Mouse (Mus musculus) heart, embryonic 10.5 days (tissue): ENCODE measurements around the gene Ldb3. TPM values are rescaled to one million over a fixed set of nuclear protein-coding genes. Genes with fewer than 3 reads are reported as not detected.
A peak's percentile ranks its signal among the peaks of the same experiment; 100 is the strongest.

ENCODE experiments used
- DNase-seq: peaks from one replicate; pipeline ENCODE4 v3.0.0-alpha.2; 2017; ENCODE audit warnings: low spot score
- H3K27ac ChIP-seq: fragments of 300-500 bp; sonication (generic); 2 replicates; pipeline ENCODE4 v1.5.1; 2016; ENCODE audit warnings: mild to moderate bottlenecking
- H3K27me3 ChIP-seq: fragments of 300-500 bp; sonication (generic); 2 replicates; pipeline ENCODE4 v1.6.1; 2016; ENCODE audit warnings: mild to moderate bottlenecking; ENCODE audit not compliant: poor library complexity, insufficient read depth, severe bottlenecking
- H3K36me3 ChIP-seq: fragments of 300-500 bp; sonication (generic); 2 replicates; pipeline ENCODE4 v1.6.1; 2016; ENCODE audit warnings: mild to moderate bottlenecking, moderate library complexity
- H3K4me1 ChIP-seq: fragments of 300-500 bp; sonication (generic); 2 replicates; pipeline ENCODE4 v1.6.1; 2016; ENCODE audit warnings: mild to moderate bottlenecking
- H3K4me3 ChIP-seq: fragments of 300-500 bp; sonication (generic); 2 replicates; pipeline ENCODE4 v1.5.1; 2016; ENCODE audit warnings: mild to moderate bottlenecking, moderate library complexity
- H3K9me3 ChIP-seq: fragments of 300-500 bp; sonication (generic); 2 replicates; pipeline ENCODE4 v1.6.1; 2016; ENCODE audit warnings: mild to moderate bottlenecking, moderate library complexity
- WGBS: fragments of 180-500 bp; shearing (Covaris S2); methylation state at CpG from one replicate; pipeline ENCODE4 v1.1.7; 2016; 5-methylcytosine and 5-hydroxymethylcytosine counted together
- polyA plus RNA-seq: library from polyadenylated mRNA; unstranded; fragments of >200 nt; fragmentation: Nextera tagmentation; extraction: Ambion mirVana; gene quantifications from 2 replicates; pipeline ENCODE4 v1.2.1, GENCODE M21; 2016

The Ldb3 gene
- 136 and 219 TPM in 2 replicates for polyA plus RNA-seq

GRCm38 (mm10) chr14:34588498-34588897, at the start of gene Ldb3:
Gene Ldb3 (minus strand): TSS chr14:34588682.
- Histone ChIP-seq H3K36me3 (peaks cover 21% of the 10 kb centered on the region), H3K4me1 (peaks cover 84% of the 10 kb centered on the region), H3K4me3 (peak within 1 kb of the TSS; percentile 66), H3K27ac (peak within 1 kb of the TSS; percentile 94), H3K27me3 (no peaks in the 10 kb centered on the region), H3K9me3 (no peaks in the 10 kb centered on the region)
- DNase-seq: peak; percentile 91
- WGBS: 32% methylated on average over 8 of the region's 8 CpGs

- H3K9me3 ChIP-seq: no peaks in the 10 kb centered on the region
- no peak overlapping the region for H3K4me3 ChIP-seq
- 82% methylated on average over 6 of the region's 6 CpGs for WGBS
- H3K36me3 ChIP-seq: no peaks in the 10 kb centered on the region
- H3K27me3 ChIP-seq: no peaks in the 10 kb centered on the region
- DNase-seq: no peak
- H3K27ac ChIP-seq: no peak overlapping the region
- no peaks in the 10 kb centered on the region for H3K4me1 ChIP-seq
Observed at GRCm38 (mm10) chr14:34635721-34636120, 47.2 kb upstream of the Ldb3 start.

GRCm38 (mm10) chr14:34635192-34635591, 46.7 kb upstream of the Ldb3 start:
- H3K36me3 ChIP-seq: no peaks in the 10 kb centered on the region
- no peaks in the 10 kb centered on the region for H3K27me3 ChIP-seq
- WGBS: 38% methylated on average over 7 of the region's 7 CpGs

GRCm38 (mm10) chr14:34632722-34633448, 44.4 kb upstream of the Ldb3 start:
- no peaks in the 10 kb centered on the region for H3K27me3 ChIP-seq
- no peaks in the 10 kb centered on the region for H3K36me3 ChIP-seq
- no peak overlapping the region for H3K27ac ChIP-seq
- no peak for DNase-seq
- WGBS: 69% methylated on average over 10 of the region's 10 CpGs
- no peaks in the 10 kb centered on the region for H3K9me3 ChIP-seq
- H3K4me3 ChIP-seq: no peak overlapping the region
- H3K4me1 ChIP-seq: no peaks in the 10 kb centered on the region

More at GRCm38 (mm10) chr14:34635192-34635591, 46.7 kb upstream of the Ldb3 start:
- Histone ChIP-seq H3K4me1 (no peaks in the 10 kb centered on the region), H3K4me3 (no peak overlapping the region), H3K9me3 (no peaks in the 10 kb centered on the region), H3K27ac (no peak overlapping the region)
- DNase-seq: no peak

- no peak overlapping the region for H3K27ac ChIP-seq
- 83% methylated on average over 7 of the region's 7 CpGs for WGBS
- H3K27me3 ChIP-seq: no peaks in the 10 kb centered on the region
- DNase-seq: no peak
- H3K4me3 ChIP-seq: no peak overlapping the region
- H3K9me3 ChIP-seq: no peaks in the 10 kb centered on the region
- no peaks in the 10 kb centered on the region for H3K36me3 ChIP-seq
- peaks cover 11% of the 10 kb centered on the region; the same call in 1 of the 2 replicates for H3K4me1 ChIP-seq
Observed at GRCm38 (mm10) chr14:34626824-34627223, 38.3 kb upstream of the Ldb3 start.

- peak; percentile 90 for DNase-seq
- H3K4me1 ChIP-seq: peaks cover 17% of the 10 kb centered on the region
- H3K4me3 ChIP-seq: no peak overlapping the region
- no peaks in the 10 kb centered on the region for H3K27me3 ChIP-seq
- 0 out of 2 replicates have a peak overlapping the region, but pooled peaks have one; percentile 56 for H3K27ac ChIP-seq
- WGBS: 40% methylated on average over 16 of the region's 16 CpGs
- no peaks in the 10 kb centered on the region for H3K36me3 ChIP-seq
- no peaks in the 10 kb centered on the region for H3K9me3 ChIP-seq
Observed at GRCm38 (mm10) chr14:34623531-34624210, 35.2 kb upstream of the Ldb3 start.

GRCm38 (mm10) chr14:34623074-34623473, 34.6 kb upstream of the Ldb3 start:
- no peaks in the 10 kb centered on the region for H3K9me3 ChIP-seq
- H3K27ac ChIP-seq: no peak overlapping the region; the same call in 1 of the 2 replicates
- peaks cover 17% of the 10 kb centered on the region for H3K4me1 ChIP-seq
- WGBS: 76% methylated on average over 5 of the region's 5 CpGs
- H3K27me3 ChIP-seq: no peaks in the 10 kb centered on the region
- no peak for DNase-seq
- no peaks in the 10 kb centered on the region for H3K36me3 ChIP-seq
- no peak overlapping the region for H3K4me3 ChIP-seq

- Histone ChIP-seq H3K27ac (no peak overlapping the region), H3K27me3 (peaks cover 5% of the 10 kb centered on the region), H3K36me3 (no peaks in the 10 kb centered on the region), H3K4me3 (no peak overlapping the region), H3K9me3 (no peaks in the 10 kb centered on the region), H3K4me1 (peaks cover 17% of the 10 kb centered on the region)
- peak; percentile 80 for DNase-seq
- WGBS: 22% methylated on average over 10 of the region's 10 CpGs
Observed at GRCm38 (mm10) chr14:34620611-34621376, 32.3 kb upstream of the Ldb3 start.

GRCm38 (mm10) chr14:34618808-34619207, 30.3 kb upstream of the Ldb3 start:
- H3K4me3 ChIP-seq: no peak overlapping the region
- no peaks in the 10 kb centered on the region for H3K36me3 ChIP-seq
- 33% methylated on average over 9 of the region's 9 CpGs for WGBS
- no peak overlapping the region for H3K27ac ChIP-seq
- no peak for DNase-seq
- H3K4me1 ChIP-seq: peaks cover 28% of the 10 kb centered on the region
- no peaks in the 10 kb centered on the region for H3K9me3 ChIP-seq
- peaks cover 21% of the 10 kb centered on the region for H3K27me3 ChIP-seq

- H3K4me1 ChIP-seq: peaks cover 21% of the 10 kb centered on the region
- 2% methylated on average over 8 of the region's 8 CpGs for WGBS
- no peak overlapping the region for H3K27ac ChIP-seq
- H3K36me3 ChIP-seq: no peaks in the 10 kb centered on the region
- peak; percentile 93 for DNase-seq
- no peaks in the 10 kb centered on the region for H3K9me3 ChIP-seq
- peaks cover 21% of the 10 kb centered on the region for H3K27me3 ChIP-seq
- no peak overlapping the region for H3K4me3 ChIP-seq
Observed at GRCm38 (mm10) chr14:34616821-34617220, 28.3 kb upstream of the Ldb3 start.

- Histone ChIP-seq H3K9me3 (no peaks in the 10 kb centered on the region), H3K36me3 (no peaks in the 10 kb centered on the region), H3K4me3 (no peak overlapping the region), H3K4me1 (peaks cover 18% of the 10 kb centered on the region), H3K27me3 (peaks cover 21% of the 10 kb centered on the region), H3K27ac (no peak overlapping the region)
- DNase-seq: no peak
- WGBS: 46% methylated on average over 4 of the region's 4 CpGs
Observed at GRCm38 (mm10) chr14:34615625-34616024, 27.1 kb upstream of the Ldb3 start.

GRCm38 (mm10) chr14:34615082-34615481, 26.6 kb upstream of the Ldb3 start:
- Histone ChIP-seq H3K9me3 (no peaks in the 10 kb centered on the region), H3K4me3 (peak overlapping the region; percentile 54), H3K27ac (peak overlapping the region; percentile 62), H3K27me3 (peaks cover 21% of the 10 kb centered on the region), H3K4me1 (peaks cover 16% of the 10 kb centered on the region), H3K36me3 (no peaks in the 10 kb centered on the region)
- no peak for DNase-seq
- 4% methylated on average over 13 of the region's 13 CpGs for WGBS

GRCm38 (mm10) chr14:34614551-34614950, 26.1 kb upstream of the Ldb3 start:
- no peak for DNase-seq
- Histone ChIP-seq H3K27ac (peak overlapping the region; percentile 62), H3K36me3 (no peaks in the 10 kb centered on the region), H3K4me1 (peaks cover 16% of the 10 kb centered on the region), H3K4me3 (peak overlapping the region; percentile 54), H3K27me3 (peaks cover 21% of the 10 kb centered on the region), H3K9me3 (no peaks in the 10 kb centered on the region)
- WGBS: 9% methylated on average over 15 of the region's 15 CpGs
